Mouse (Mus musculus) cerebellum, postnatal 25 days (tissue): ENCODE results near the gene Zdhhc1.

ENCODE experiments used
- DNase-seq, 2 experiments: peaks; one replicate each; pipeline ENCODE4 v3.0.0; 2021; ENCODE audit warnings: mixed read lengths in 2 of 2

Zdhhc1 gene

GRCm38 (mm10) chr8:105476161-105476560, 20.5 kb downstream of the Zdhhc1 start:
- no peak for DNase-seq

GRCm38 (mm10) chr8:105475742-105476141, 21.0 kb downstream of the Zdhhc1 start:
- no peak for DNase-seq

GRCm38 (mm10) chr8:105475254-105475653, 21.4 kb downstream of the Zdhhc1 start:
- DNase-seq = no peak

GRCm38 (mm10) chr8:105474680-105475079, 22.0 kb downstream of the Zdhhc1 start:
- no peak for DNase-seq

GRCm38 (mm10) chr8:105473816-105474606, 22.7 kb downstream of the Zdhhc1 start:
- peak in 1 of 2 experiments; percentile 31 for DNase-seq

- DNase-seq = no peak
Measured at GRCm38 (mm10) chr8:105472983-105473382, 23.7 kb downstream of the Zdhhc1 start.

GRCm38 (mm10) chr8:105472414-105472932, 24.2 kb downstream of the Zdhhc1 start:
- DNase-seq = peak in 1 of 2 experiments; percentile 30

- peak; percentile 92 to 94 for DNase-seq
Measured at GRCm38 (mm10) chr8:105471314-105472015, 25.2 kb downstream of the Zdhhc1 start, which contains the start of gene Tppp3. TSS of gene Tppp3 (minus strand) at chr8:105471526.

- DNase-seq = peak in 1 of 2 experiments; percentile 46
Measured at GRCm38 (mm10) chr8:105470681-105471313, 25.9 kb downstream of the Zdhhc1 start.

- no peak for DNase-seq
Measured at GRCm38 (mm10) chr8:105470262-105470661, 26.4 kb downstream of the Zdhhc1 start.

GRCm38 (mm10) chr8:105469816-105470215, 26.9 kb downstream of the Zdhhc1 start:
- DNase-seq = no peak

GRCm38 (mm10) chr8:105469041-105469695, 27.5 kb downstream of the Zdhhc1 start:
- peak; percentile 73 to 78 for DNase-seq

- peak; percentile 67 to 74 for DNase-seq
Measured at GRCm38 (mm10) chr8:105468002-105468720, 28.5 kb downstream of the Zdhhc1 start.

GRCm38 (mm10) chr8:105467396-105467985, 29.2 kb downstream of the Zdhhc1 start:
- peak; percentile 51 to 57 for DNase-seq

GRCm38 (mm10) chr8:105466700-105467291, 29.9 kb downstream of the Zdhhc1 start:
- peak; percentile 90 for DNase-seq

- no peak for DNase-seq
Measured at GRCm38 (mm10) chr8:105466246-105466645, 30.5 kb downstream of the Zdhhc1 start.

GRCm38 (mm10) chr8:105464595-105464994, 32.1 kb downstream of the Zdhhc1 start:
- peak; percentile 65 to 77 for DNase-seq

GRCm38 (mm10) chr8:105461085-105461803, 35.5 kb downstream of the Zdhhc1 start:
- DNase-seq = no peak

GRCm38 (mm10) chr8:105455218-105455617, 41.5 kb downstream of the Zdhhc1 start:
- DNase-seq = no peak

- no peak for DNase-seq
Measured at GRCm38 (mm10) chr8:105454088-105454487, 42.6 kb downstream of the Zdhhc1 start.
